Mouse (Mus musculus): ENCODE measurements around the gene D430041D05Rik.

GRCm38 (mm10) chr2:104323351-104323750, 87.5 kb downstream of the D430041D05Rik start:
- TF ChIP-seq CTCF (IDR thresholded peaks at IDR 0.05; ENCODE audit: extremely low read depth, insufficient read depth, low read length) (no peak), POLR2A (IDR thresholded peaks at IDR 0.05; ENCODE audit: extremely low read depth, insufficient read depth, low read length) (no peak)
